In the genomic region with DNA sequence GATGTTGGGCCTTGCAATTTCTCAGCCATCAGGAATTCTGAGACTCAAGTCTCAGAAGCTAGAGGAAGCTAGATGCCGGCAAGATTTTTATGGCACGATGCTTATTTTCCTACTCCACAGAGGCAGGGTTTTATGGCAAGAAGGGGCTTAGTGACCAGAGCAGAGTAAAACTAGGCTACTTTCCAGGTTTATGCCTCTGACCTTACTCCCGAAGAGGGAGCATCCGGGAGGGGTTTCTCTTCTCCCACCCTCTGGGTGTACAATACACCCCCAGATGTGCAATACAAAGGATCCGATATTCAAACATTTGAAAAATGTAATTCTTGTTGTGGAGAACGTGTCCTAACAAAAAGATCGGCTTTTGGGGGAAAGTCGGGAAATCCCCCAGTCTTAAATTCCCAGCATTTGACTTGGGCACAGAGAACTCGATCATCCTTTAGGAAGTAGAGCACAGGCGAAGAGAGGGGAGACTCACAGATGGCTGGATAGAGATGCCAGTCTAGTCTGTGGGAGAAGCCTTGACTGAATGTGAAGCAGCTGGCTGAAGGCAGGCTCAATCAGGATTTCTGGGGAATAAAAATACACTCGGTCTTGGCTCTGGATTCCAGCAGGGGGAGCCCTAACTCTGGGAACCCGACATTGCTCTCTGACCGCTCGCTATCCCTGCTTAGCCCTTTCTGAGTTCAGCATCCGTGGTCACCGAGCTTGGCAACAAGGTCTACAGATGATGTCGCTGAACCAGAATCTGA, we compare ENCODE assay signal across 8 mouse cellular contexts. TPM values are rescaled to one million over a fixed set of nuclear protein-coding genes. Genes with fewer than 3 reads are reported as not detected.
A peak's percentile ranks its signal among the peaks of the same experiment; 100 is the strongest.
DNase-seq lines count a peak whose midpoint lies in the region; ATAC-seq lines count a peak whose summit lies in the region.

No protein-coding gene starts in this region.

- 0 out of 2 replicates have a peak, but pooled peaks cover 4% of the 10 kb centered on the region for H3K4me1 ChIP-seq in midbrain, embryonic 14.5 days (ENCODE audit: control insufficient read depth, insufficient read depth, low read length)

- WGBS in midbrain, embryonic 14.5 days, result 11% methylated on average over 17 of the region's 17 CpGs

- ATAC-seq in midbrain, embryonic 14.5 days (ENCODE audit: low FRiP score, low TSS enrichment), result peak; percentile 67; the same call in 1 of the 2 replicates

- no peak overlapping the region for H3K9ac ChIP-seq in midbrain, embryonic 14.5 days (replicated peaks; ENCODE audit: low read length)

- peak; percentile 48 for DNase-seq in thymus, postnatal 14 days
- DNase-seq in thymus, postnatal 0 days (ENCODE audit: low spot score), result no peak
- DNase-seq in embryo, embryonic 9.5 days (ENCODE audit: extremely low spot score), result peak; percentile 86
- peak; percentile 66 to 83 for DNase-seq in gastrocnemius, postnatal 4 days (ENCODE audit: low spot score in 2 of 2)
- peak; percentile 79 for DNase-seq in kidney, adult 18-20 months
- peak; percentile 80 to 82 for DNase-seq in left cerebral cortex, postnatal 36 days (ENCODE audit: low spot score in 2 of 2)
- peak; percentile 94 for DNase-seq in midbrain, embryonic 14.5 days
- peak; percentile 9 to 16 for DNase-seq in spleen, postnatal 14 days (ENCODE audit: low spot score in 2 of 2)

- intact Hi-C loops in left cerebral cortex, postnatal 36 days (cut with DNase I), result loop anchor here (2.0 to 5.0 kb wide), 2 partner anchors 466 to 763 kb away; partner anchors contain the start of gene Sp3

- no peaks in the 10 kb centered on the region for H3K36me3 ChIP-seq in midbrain, embryonic 14.5 days (ENCODE audit: control insufficient read depth, insufficient read depth, low read length)

- peak overlapping the region; percentile 34 for H3K4me2 ChIP-seq in midbrain, embryonic 14.5 days (ENCODE audit: low read length)

- peaks cover 48% of the 10 kb centered on the region for H3K27me3 ChIP-seq in midbrain, embryonic 14.5 days (ENCODE audit: control insufficient read depth, insufficient read depth, low read length)

- H3K9me3 ChIP-seq in midbrain, embryonic 14.5 days (ENCODE audit: control insufficient read depth, low read length), result no peaks in the 10 kb centered on the region

- no peak overlapping the region for H3K4me3 ChIP-seq in midbrain, embryonic 14.5 days (replicated peaks; ENCODE audit: low read depth, low read length)

- H3K27ac ChIP-seq in midbrain, embryonic 14.5 days (replicated peaks; ENCODE audit: low read depth, low read length), result no peak overlapping the region

RNA-seq across cellular contexts. Expression of gene Cdca7, which starts 40.2 kb away (rescaled TPM):
- 361 and 379 TPM in 2 replicates for polyA plus RNA-seq in thymus, postnatal 0 days (2015; fragmentation: Nextera tagmentation; extraction: Ambion mirVana)
- total RNA-seq in gastrocnemius, postnatal 4 days (2021), result 10 to 100 TPM; 16.4 to 17.6 TPM
- total RNA-seq in left cerebral cortex, postnatal 36 days (2021), result 1 to 10 TPM; 5.1 TPM
- polyA plus RNA-seq in midbrain, embryonic 14.5 days (2014; fragmentation: Nextera tagmentation; extraction: Ambion mirVana), result 11.9 and 26.7 TPM in 2 replicates
